Mouse (Mus musculus): ENCODE results near the gene Stat1. TPM values are rescaled to one million over a fixed set of nuclear protein-coding genes. Genes with fewer than 3 reads are reported as not detected.

Gene Stat1
- total RNA-seq, 4 experiments from 2014 or later: 21.4 to 26.0 (median 23.8) TPM

DNA sequence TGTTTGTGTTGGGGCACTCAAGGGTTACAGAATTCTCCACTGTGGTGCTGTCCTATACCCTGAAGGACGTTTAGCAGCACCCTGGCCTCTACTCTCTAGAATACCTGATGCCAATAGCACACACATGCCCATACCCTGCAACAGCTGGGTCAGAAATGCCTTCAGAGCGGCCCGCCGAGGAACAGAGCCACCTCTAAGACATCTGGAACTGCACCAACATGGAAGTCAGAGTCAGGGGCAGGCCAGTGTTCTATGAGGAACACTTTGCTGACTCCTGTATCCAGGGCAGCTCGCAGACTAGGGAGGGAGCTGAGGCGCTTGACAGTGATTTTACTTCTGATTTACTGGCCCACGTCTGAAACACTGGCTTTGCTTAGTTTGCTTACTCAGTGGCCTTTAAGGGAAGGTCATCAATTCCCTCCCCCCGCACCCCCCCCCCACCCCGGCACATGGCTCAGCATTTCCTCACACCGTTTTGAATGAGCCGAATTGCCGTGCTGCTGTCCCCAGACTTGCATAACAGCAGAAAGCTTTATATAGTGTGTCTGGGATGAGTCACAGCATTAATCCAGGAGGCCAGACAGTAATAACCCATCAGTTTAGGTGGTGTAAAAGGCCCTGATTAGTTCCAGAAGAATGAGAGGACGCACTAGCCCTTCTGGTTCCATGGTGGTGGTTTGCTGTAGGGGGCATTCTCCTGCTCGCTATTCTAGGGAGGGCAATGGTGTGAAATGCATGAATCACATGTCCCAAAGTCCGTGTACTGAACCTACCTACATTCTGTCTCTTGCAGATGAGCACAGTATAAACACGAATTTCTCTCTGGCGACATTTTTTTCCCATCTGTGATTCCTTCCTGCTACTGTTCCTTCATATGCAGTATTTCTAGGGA is 39.5 kb downstream of the Stat1 start:
- peak in 1 of 2 experiments; percentile 70 for DNase-seq (ENCODE audit: low spot score in 2 of 2)

- peak in 1 of 2 experiments; percentile 2 for DNase-seq (ENCODE audit: low spot score in 2 of 2)
These were observed 41.9 kb downstream of the Stat1 start for GRCm38 (mm10) chr1:52161151-52161550.

DNA sequence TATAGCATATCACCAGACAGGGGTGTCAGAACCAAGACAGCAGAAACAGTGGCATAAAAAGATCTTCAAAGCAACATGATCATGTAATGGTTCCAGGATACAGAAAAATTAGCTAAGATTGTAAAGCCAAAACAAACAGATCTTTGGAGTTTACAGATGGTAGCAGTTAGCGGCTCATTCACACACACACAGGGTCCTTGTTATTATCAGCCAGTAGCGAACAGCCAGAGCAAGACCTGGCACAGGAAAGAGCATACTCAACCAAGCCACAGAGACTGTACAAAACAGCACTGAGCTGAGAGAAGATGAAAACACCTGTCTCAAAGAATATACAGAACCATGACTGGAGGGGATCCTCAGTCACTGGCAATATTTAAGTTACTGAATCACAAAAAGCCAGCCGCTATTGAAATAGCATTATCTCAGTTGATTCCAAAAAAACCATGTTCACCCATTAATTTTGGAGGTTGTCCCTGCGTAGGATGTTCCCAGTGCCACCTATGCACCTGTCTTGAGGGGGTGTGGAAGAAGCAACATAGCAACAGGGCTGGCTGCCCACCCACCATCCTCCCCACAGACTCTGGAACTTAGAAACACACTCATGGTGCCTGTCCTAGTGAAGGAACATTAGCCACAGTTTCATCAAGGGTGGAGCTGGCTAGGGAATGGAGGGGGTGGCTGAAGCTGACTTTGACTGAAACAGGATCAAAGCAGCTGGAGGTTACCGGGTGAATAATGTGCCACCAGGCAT is 44.6 kb downstream of the Stat1 start:
- DNase-seq (ENCODE audit: low spot score in 2 of 2): peak in 1 of 2 experiments; percentile 39

GRCm38 (mm10) chr1:52166652-52167220 is 47.5 kb downstream of the Stat1 start:
- peak in 1 of 2 experiments; percentile 14 for DNase-seq (ENCODE audit: low spot score in 2 of 2)

- DNase-seq (ENCODE audit: low spot score in 2 of 2): no peak
These were observed 50.8 kb downstream of the Stat1 start for GRCm38 (mm10) chr1:52170057-52170456.

- no peak for DNase-seq (ENCODE audit: low spot score in 2 of 2)
These were observed 51.5 kb downstream of the Stat1 start for GRCm38 (mm10) chr1:52170747-52171146.

- DNase-seq (ENCODE audit: low spot score in 2 of 2): peak in 1 of 2 experiments; percentile 7
These were observed 52.0 kb downstream of the Stat1 start for GRCm38 (mm10) chr1:52171271-52171670.

- DNase-seq (ENCODE audit: low spot score in 2 of 2): no peak
These were observed 56.1 kb downstream of the Stat1 start for GRCm38 (mm10) chr1:52175321-52175720.

GRCm38 (mm10) chr1:52175983-52176382 is 56.7 kb downstream of the Stat1 start:
- DNase-seq (ENCODE audit: low spot score in 2 of 2): no peak

GRCm38 (mm10) chr1:52176999-52177398 is 57.8 kb downstream of the Stat1 start:
- DNase-seq (ENCODE audit: low spot score in 2 of 2): no peak

DNA sequence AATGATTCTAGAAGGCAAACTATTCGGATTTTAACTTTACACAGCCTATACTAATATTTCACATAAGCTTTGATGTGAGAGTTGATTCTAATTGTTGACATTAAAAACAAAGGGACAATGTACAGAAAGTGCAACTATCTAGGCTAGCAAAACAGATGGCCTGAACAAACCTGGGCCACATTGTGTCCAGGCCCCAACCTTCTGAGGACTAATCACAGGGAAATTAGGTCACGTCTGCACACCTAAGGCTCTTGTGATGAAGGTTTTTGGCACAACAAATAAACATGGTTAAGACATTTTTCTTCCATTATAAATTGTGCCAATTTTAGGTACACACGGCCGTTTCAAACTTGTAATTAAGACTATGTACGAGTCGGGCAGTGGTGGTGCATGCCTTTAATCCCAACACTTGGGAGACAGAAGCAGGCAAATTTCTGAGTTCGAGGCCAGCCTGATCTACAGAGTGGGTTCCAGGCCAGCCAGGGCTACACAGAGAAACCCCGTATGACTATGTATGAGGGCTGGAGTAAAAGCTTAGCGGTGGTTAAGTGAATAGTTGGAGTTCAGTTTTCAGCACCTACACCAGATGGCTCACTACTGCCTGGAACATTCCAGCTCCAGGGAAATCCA is 60.8 kb downstream of the Stat1 start:
- no peak for DNase-seq (ENCODE audit: low spot score in 2 of 2)

- no peak for DNase-seq (ENCODE audit: low spot score in 2 of 2)
These were observed 62.8 kb downstream of the Stat1 start for GRCm38 (mm10) chr1:52181994-52182393.

GRCm38 (mm10) chr1:52182992-52183391 is 63.8 kb downstream of the Stat1 start:
- DNase-seq (ENCODE audit: low spot score in 2 of 2): no peak

Other genes starting within 250 kb of the Stat1 start
- 10 to 100 TPM; 30.7 to 48.0 (median 40.7) TPM for gene Myo1b, start 203.4 kb upstream of the Stat1 start, total RNA-seq (2022)
- 1 to 10 TPM; 2.6 to 3.4 (median 2.9) TPM for gene Stat4, start 132.3 kb upstream of the Stat1 start, total RNA-seq (2022)
- gene Gls, start 113.8 kb downstream of the Stat1 start, total RNA-seq (2022): 100 to 1,000 TPM; 305 to 350 (median 337) TPM

All from left cerebral cortex, adult 8-10 months (tissue).